Mouse (Mus musculus) CH12.LX (cell line): ENCODE data around the gene Lypd1. TPM values are rescaled to one million over a fixed set of nuclear protein-coding genes. Genes with fewer than 3 reads are reported as not detected.

Source experiments
- DNase-seq: peaks from one replicate; pipeline ENCODE4 v3.0.0-alpha.2; 2013; ENCODE audit errors: extremely low read depth
- H3K27ac ChIP-seq: 2 replicates; pipeline ENCODE4 v1.5.1; 2012; ENCODE audit warnings: low read depth, mild to moderate bottlenecking, control low read depth, moderate library complexity; ENCODE audit not compliant: insufficient read depth
- H3K27me3 ChIP-seq: replicated peaks from 2 replicates; pipeline ENCODE3; 2012; ENCODE audit warnings: inconsistent platforms
- H3K36me3 ChIP-seq, 2 experiments: replicated peaks in 1 of 2; 2 replicates each; pipeline versions ENCODE3 to v1.6.1; 2012; ENCODE audit warnings: inconsistent platforms in 1 of 2, low read length in 1 of 2, mild to moderate bottlenecking in 1 of 2, mixed read lengths in 1 of 2, moderate library complexity in 1 of 2; ENCODE audit not compliant: control insufficient read depth in 1 of 2, insufficient read depth in 1 of 2
- H3K4me1 ChIP-seq, 2 experiments: 2 replicates each; pipeline ENCODE4 v1.6.1; 2012; ENCODE audit warnings: inconsistent platforms in 1 of 2, moderate library complexity in 1 of 2; ENCODE audit not compliant: insufficient read depth in 2 of 2, control insufficient read depth in 1 of 2
- H3K4me2 ChIP-seq: 2 replicates; pipeline ENCODE4 v1.6.1; 2012; ENCODE audit warnings: low read depth, mild to moderate bottlenecking, control low read depth; ENCODE audit not compliant: poor library complexity, insufficient read depth, severe bottlenecking
- H3K4me3 ChIP-seq, 3 experiments: fragments of 150-350 bp in 1 of 3; sonication (generic) in 1 of 3; replicated peaks in 1 of 3; 2 replicates each; pipeline versions ENCODE3 to v1.5.1; 2011 to 2012; ENCODE audit warnings: low read depth in 2 of 3, low read length in 2 of 3, mild to moderate bottlenecking in 2 of 3, moderate library complexity in 2 of 3, control low read depth in 1 of 3, improper control_type of control experiment in 1 of 3, inconsistent platforms in 1 of 3, mixed read lengths in 1 of 3; ENCODE audit not compliant: poor library complexity in 1 of 3
- H3K79me2 ChIP-seq: replicated peaks from 2 replicates; pipeline ENCODE4 v1.6.1; 2012; ENCODE audit warnings: mild to moderate bottlenecking, moderate library complexity; ENCODE audit not compliant: control insufficient read depth, poor library complexity, insufficient read depth, severe bottlenecking; ENCODE audit errors: extremely low read depth
- H3K9ac ChIP-seq: 2 replicates; pipeline ENCODE4 v1.6.1; 2012; ENCODE audit warnings: low read depth, mild to moderate bottlenecking, control low read depth, moderate library complexity; ENCODE audit not compliant: insufficient read depth
- H3K9me3 ChIP-seq: replicated peaks from 2 replicates; pipeline ENCODE3; 2012; ENCODE audit warnings: low read length, inconsistent platforms, mixed read lengths
- BHLHE40 ChIP-seq: IDR thresholded peaks from 2 replicates; pipeline ENCODE4 v1.6.1; 2011; ENCODE audit warnings: mild to moderate bottlenecking, low read depth, low read length, improper control_type of control experiment
- CHD2 ChIP-seq: IDR thresholded peaks from 2 replicates; pipeline ENCODE4 v1.6.1; 2011; ENCODE audit warnings: low read length, improper control_type of control experiment
- EP300 ChIP-seq: IDR thresholded peaks from 2 replicates; pipeline ENCODE4 v1.6.1; 2011; ENCODE audit warnings: low read length, improper control_type of control experiment
- ETS1 ChIP-seq: conservative IDR thresholded peaks from 2 replicates; pipeline ENCODE4 v1.6.1; 2012; ENCODE audit warnings: low read depth, mild to moderate bottlenecking, inconsistent platforms, low read length, improper control_type of control experiment, moderate library complexity
- GABPA ChIP-seq: IDR thresholded peaks from 2 replicates; pipeline ENCODE4 v1.6.1; 2012; ENCODE audit warnings: low read depth, low read length, improper control_type of control experiment, inconsistent platforms; ENCODE audit not compliant: insufficient replicate concordance
- IRF4 ChIP-seq: IDR thresholded peaks from 2 replicates; pipeline ENCODE4 v1.6.1; 2014; ENCODE audit warnings: low read depth, mild to moderate bottlenecking, inconsistent platforms, low read length, improper control_type of control experiment
- JUN ChIP-seq: IDR thresholded peaks from 2 replicates; pipeline ENCODE4 v1.6.1; 2011; ENCODE audit warnings: low read depth, mild to moderate bottlenecking, low read length, improper control_type of control experiment, moderate library complexity; ENCODE audit not compliant: insufficient read depth
- MAZ ChIP-seq: IDR thresholded peaks from 2 replicates; pipeline ENCODE4 v1.6.1; 2012; ENCODE audit warnings: low read depth, mild to moderate bottlenecking, inconsistent platforms, low read length, improper control_type of control experiment, moderate library complexity
- MEF2A ChIP-seq: IDR thresholded peaks from 2 replicates; pipeline ENCODE4 v1.6.1; 2014; ENCODE audit warnings: low read depth, mild to moderate bottlenecking, inconsistent platforms, low read length, improper control_type of control experiment, borderline replicate concordance
- NELFE ChIP-seq: IDR thresholded peaks from 2 replicates; pipeline ENCODE4 v1.6.1; 2011; ENCODE audit warnings: low read depth, low read length, improper control_type of control experiment
- PAX5 ChIP-seq: IDR thresholded peaks from 2 replicates; pipeline ENCODE4 v1.6.1; 2012; ENCODE audit warnings: low read length, inconsistent platforms, mixed read lengths
- POLR2A ChIP-seq: IDR thresholded peaks from 2 replicates; pipeline ENCODE4 v1.6.1; 2011; ENCODE audit warnings: low read depth, mild to moderate bottlenecking, improper control_type of control experiment, low read length
- POLR2AphosphoS2 ChIP-seq: IDR thresholded peaks from 2 replicates; pipeline ENCODE4 v1.6.1; 2011; ENCODE audit warnings: low read depth, low read length, improper control_type of control experiment
- RAD21 ChIP-seq: IDR thresholded peaks from 2 replicates; pipeline ENCODE4 v1.6.1; 2011; ENCODE audit warnings: low read depth, mild to moderate bottlenecking, low read length, improper control_type of control experiment, moderate library complexity
- SIN3A ChIP-seq: IDR thresholded peaks from 2 replicates; pipeline ENCODE4 v1.6.1; 2012; ENCODE audit warnings: low read length, improper control_type of control experiment, inconsistent platforms
- TBP ChIP-seq: conservative IDR thresholded peaks from 2 replicates; pipeline ENCODE4 v1.6.1; 2011; ENCODE audit warnings: low read depth, low read length, improper control_type of control experiment
- USF1 ChIP-seq: IDR thresholded peaks from 2 replicates; pipeline ENCODE4 v1.6.1; 2014; ENCODE audit warnings: low read depth, mild to moderate bottlenecking, inconsistent platforms, low read length, improper control_type of control experiment
- ZC3H11A ChIP-seq: IDR thresholded peaks from 2 replicates; pipeline ENCODE4 v1.6.1; 2012; ENCODE audit warnings: low read depth, mild to moderate bottlenecking, inconsistent platforms, low read length, improper control_type of control experiment
- ZKSCAN1 ChIP-seq: IDR thresholded peaks from 2 replicates; pipeline ENCODE4 v1.6.1; 2012; ENCODE audit warnings: low read depth, inconsistent platforms, low read length, improper control_type of control experiment, borderline replicate concordance
- ZMIZ1 ChIP-seq: IDR thresholded peaks from 2 replicates; pipeline ENCODE4 v1.6.1; 2012; ENCODE audit warnings: low read depth, mild to moderate bottlenecking, inconsistent platforms, low read length, improper control_type of control experiment
- dilution Hi-C: fragments of 300-500 bp; cut with MboI; formaldehyde crosslinking; loops from 2 replicates; pipeline ENCODE4 v1.14.3; 2020; ENCODE audit warnings: low sequenced_read_pairs; ENCODE audit not compliant: extremely low pct_unique_long_range_greater_than_20kb, extremely low pct_ligation_motif_present
- in situ Hi-C: fragments of 300-500 bp; cut with MboI; formaldehyde crosslinking; loops from 3 replicates; pipeline ENCODE4 v1.14.3; 2019; ENCODE audit warnings: low sequenced_read_pairs, low pct_ligation_motif_present, low pct_unique_long_range_greater_than_20kb, mixed read lengths
- polyA plus RNA-seq: library from polyadenylated mRNA; unstranded; fragments of >175 nt; gene quantifications from 2 replicates; pipeline ENCODE4 v1.2.1, GENCODE M21; 2012; ENCODE audit warnings: low read depth; ENCODE audit not compliant: insufficient read length
- total RNA-seq, 2 experiments: library from RNA; depleted of rRNA; stranded (reverse); fragments of 300-350 nt in 1 of 2; fragments of >200 nt in 1 of 2; gene quantifications; 2 replicates each; pipeline ENCODE4 v1.2.3; 2012 to 2014

Lypd1 gene
- total and polyA plus RNA-seq, 3 experiments, result not detected

GRCm38 (mm10) chr1:125943305-125943704, 30.4 kb upstream of the Lypd1 start:
- DNase-seq, result no peak
- no peak overlapping the region for H3K9ac ChIP-seq
- dilution Hi-C loops, result no loop called here
- peaks cover 76% of the 10 kb centered on the region for H3K9me3 ChIP-seq
- H3K4me1 ChIP-seq, result no peaks in the 10 kb centered on the region
- in situ Hi-C loops, result no loop called here
- no peaks in the 10 kb centered on the region for H3K27me3 ChIP-seq
- H3K4me3 ChIP-seq, result no peak overlapping the region
- TF ChIP-seq POLR2AphosphoS2 (no peak), MAZ (no peak), ZC3H11A (no peak), PAX5 (no peak), ETS1 (no peak), NELFE (no peak), ZKSCAN1 (no peak), JUN (no peak)
- H3K36me3 ChIP-seq, result no peaks in the 10 kb centered on the region
- no peak overlapping the region for H3K4me2 ChIP-seq
- no peaks in the 10 kb centered on the region for H3K79me2 ChIP-seq
- no peak overlapping the region for H3K27ac ChIP-seq

GRCm38 (mm10) chr1:125925486-125925885, 12.6 kb upstream of the Lypd1 start:
- Histone ChIP-seq H3K36me3 (no peaks in the 10 kb centered on the region), H3K27ac (no peak overlapping the region), H3K9me3 (peaks cover 64% of the 10 kb centered on the region), H3K9ac (no peak overlapping the region), H3K4me3 (no peak overlapping the region), H3K4me2 (no peak overlapping the region), H3K79me2 (no peaks in the 10 kb centered on the region), H3K4me1 (no peaks in the 10 kb centered on the region), H3K27me3 (no peaks in the 10 kb centered on the region)
- TF ChIP-seq POLR2A (no peak), SIN3A (no peak), TBP (no peak), GABPA (no peak), ETS1 (no peak), JUN (no peak), BHLHE40 (no peak), ZKSCAN1 (no peak), ZC3H11A (no peak), EP300 (no peak), USF1 (no peak), RAD21 (no peak), PAX5 (no peak), IRF4 (no peak), NELFE (no peak), MAZ (no peak), ZMIZ1 (no peak), CHD2 (no peak), MEF2A (no peak)
- no peak for DNase-seq
- in situ Hi-C loops (no loop called here), dilution Hi-C loops (no loop called here)
